Mouse (Mus musculus) heart, postnatal 0 days (tissue): ENCODE data around the gene Gja5. TPM values are rescaled to one million over a fixed set of nuclear protein-coding genes. Genes with fewer than 3 reads are reported as not detected.
A peak's percentile ranks its signal among the peaks of the same experiment; 100 is the strongest.

Source experiments
- ATAC-seq: fragments of 200-750 bp; cut with Nextera tagmentation; 2 replicates; pipeline ENCODE4 v1.8.0; 2017; ENCODE audit warnings: low read depth, moderate number of reproducible peaks, moderate library complexity; ENCODE audit not compliant: insufficient read depth
- DNase-seq: peaks from one replicate; pipeline ENCODE4 v3.0.0-alpha.2; 2016; ENCODE audit warnings: low spot score
- H3K27ac ChIP-seq: fragments of 300-500 bp; sonication (generic); 2 replicates; pipeline ENCODE4 v1.5.1; 2014; ENCODE audit warnings: low read depth, mild to moderate bottlenecking
- H3K27me3 ChIP-seq: fragments of 300-500 bp; sonication (generic); 2 replicates; pipeline ENCODE4 v1.6.1; 2014; ENCODE audit warnings: low read length, mixed read lengths; ENCODE audit not compliant: control insufficient read depth, insufficient read depth
- H3K36me3 ChIP-seq: fragments of 300-500 bp; sonication (generic); replicated peaks from 2 replicates; pipeline ENCODE4 v1.6.1; 2014; ENCODE audit warnings: low read length, mixed read lengths; ENCODE audit not compliant: control insufficient read depth, insufficient read depth
- H3K4me1 ChIP-seq: fragments of 300-500 bp; sonication (generic); 2 replicates; pipeline ENCODE4 v1.6.1; 2014; ENCODE audit warnings: antibody characterized with exemption; ENCODE audit not compliant: control insufficient read depth, insufficient read depth
- H3K4me2 ChIP-seq: fragments of 300-500 bp; sonication (generic); 2 replicates; pipeline ENCODE4 v1.6.1; 2014; ENCODE audit warnings: low read depth, mild to moderate bottlenecking, low read length, moderate library complexity
- H3K4me3 ChIP-seq: fragments of 300-500 bp; sonication (generic); 2 replicates; pipeline ENCODE4 v1.5.1; 2014; ENCODE audit warnings: low read depth, low read length
- H3K9ac ChIP-seq: fragments of 300-500 bp; sonication (generic); replicated peaks from 2 replicates; pipeline ENCODE4 v1.6.1; 2014; ENCODE audit warnings: low read depth, low read length, mixed read lengths
- H3K9me3 ChIP-seq: fragments of 300-500 bp; sonication (generic); replicated peaks from 2 replicates; pipeline ENCODE4 v1.6.1; 2016; ENCODE audit warnings: low read length; ENCODE audit not compliant: control insufficient read depth
- CTCF ChIP-seq: IDR thresholded peaks from 2 replicates; pipeline ENCODE4 v1.5.1; 2016; ENCODE audit warnings: antibody characterized with exemption, control low read depth, low read depth
- EP300 ChIP-seq: IDR thresholded peaks from 2 replicates; pipeline ENCODE4 v1.6.1; 2016; ENCODE audit warnings: antibody characterized with exemption, low read depth
- WGBS: fragments of 180-500 bp; shearing (Covaris S2); extraction: QIAGEN DNeasy Blood & Tissue Kit; methylation state at CpG from one replicate; pipeline ENCODE4 v1.1.7; 2014; 5-methylcytosine and 5-hydroxymethylcytosine counted together
- polyA plus RNA-seq: library from polyadenylated mRNA; unstranded; fragments of >200 nt; fragmentation: Nextera tagmentation; extraction: Ambion mirVana; gene quantifications from 2 replicates; pipeline ENCODE4 v1.2.1, GENCODE M21; 2015
- total RNA-seq: library from RNA; depleted of rRNA; stranded (reverse); fragments of >200 nt; gene quantifications from 2 replicates; pipeline ENCODE4 v1.2.3, GENCODE M21; 2014; ENCODE audit warnings: low replicate concordance

Gja5 gene
- total and polyA plus RNA-seq, 2 experiments from 2014 or later: 67.5 to 67.6 TPM

DNA sequence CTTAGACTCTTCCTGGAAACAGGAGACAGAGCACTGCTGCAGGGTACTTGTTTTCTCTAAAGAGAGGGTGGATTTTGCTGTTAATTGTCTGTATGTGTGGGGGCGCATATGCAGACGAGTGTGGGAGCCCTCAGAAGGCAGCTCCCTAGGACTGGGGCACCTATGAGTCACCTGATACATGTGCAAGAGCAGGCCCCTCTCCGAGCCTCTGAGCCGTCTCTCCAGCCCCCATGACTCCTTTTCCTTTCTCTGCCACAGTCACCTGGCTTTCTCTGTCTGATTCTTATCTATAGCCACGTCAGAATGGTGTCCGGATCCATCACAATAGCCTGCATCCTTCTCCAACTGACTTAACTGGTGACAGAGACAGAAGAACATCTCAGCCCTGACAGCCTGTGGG is 22.9 kb upstream of the Gja5 start:
- H3K4me1 ChIP-seq: no peaks in the 10 kb centered on the region
- peaks cover 47% of the 10 kb centered on the region for H3K36me3 ChIP-seq
- no peaks in the 10 kb centered on the region for H3K27me3 ChIP-seq
- no peak for DNase-seq
- ATAC-seq: no peak
- H3K4me2 ChIP-seq: no peak overlapping the region
- 83% methylated on average over 6 of the region's 6 CpGs for WGBS
- no peak overlapping the region for H3K9ac ChIP-seq
- TF ChIP-seq CTCF (no peak), EP300 (no peak)
- no peaks in the 10 kb centered on the region for H3K9me3 ChIP-seq
- H3K4me3 ChIP-seq: no peak overlapping the region
- H3K27ac ChIP-seq: no peak overlapping the region

GRCm38 (mm10) chr3:96882061-96882849 is 22.2 kb upstream of the Gja5 start:
- DNase-seq: no peak
- no peak overlapping the region for H3K9ac ChIP-seq
- WGBS: 92% methylated on average over 14 of the region's 14 CpGs

GRCm38 (mm10) chr3:96883690-96884089 is 20.8 kb upstream of the Gja5 start:
- TF ChIP-seq EP300 (no peak), CTCF (no peak)
- no peaks in the 10 kb centered on the region for H3K27me3 ChIP-seq
- no peak for ATAC-seq

More at GRCm38 (mm10) chr3:96882061-96882849, 22.2 kb upstream of the Gja5 start:
- TF ChIP-seq EP300: no peak
- no peak for TF ChIP-seq CTCF
- Histone ChIP-seq H3K4me1 (no peaks in the 10 kb centered on the region), H3K4me3 (no peak overlapping the region), H3K4me2 (no peak overlapping the region), H3K27me3 (no peaks in the 10 kb centered on the region), H3K9me3 (no peaks in the 10 kb centered on the region), H3K27ac (no peak overlapping the region), H3K36me3 (peaks cover 49% of the 10 kb centered on the region)
- no peak for ATAC-seq

GRCm38 (mm10) chr3:96902336-96902999 is 2.0 kb upstream of the Gja5 start:
- Histone ChIP-seq H3K9ac (no peak overlapping the region), H3K9me3 (no peaks in the 10 kb centered on the region), H3K4me2 (no peak overlapping the region), H3K4me3 (no peak overlapping the region), H3K27me3 (no peaks in the 10 kb centered on the region), H3K27ac (no peak overlapping the region), H3K36me3 (peaks cover 7% of the 10 kb centered on the region; the same call in 1 of the 2 replicates), H3K4me1 (peaks cover 11% of the 10 kb centered on the region; the same call in 1 of the 2 replicates)
- ATAC-seq (no peak), DNase-seq (no peak)
- WGBS: 80% methylated on average over 4 of the region's 4 CpGs
- TF ChIP-seq EP300 (no peak), CTCF (no peak)

More at GRCm38 (mm10) chr3:96883690-96884089, 20.8 kb upstream of the Gja5 start:
- no peak overlapping the region for H3K4me2 ChIP-seq
- H3K4me3 ChIP-seq: no peak overlapping the region
- DNase-seq: no peak
- no peaks in the 10 kb centered on the region for H3K9me3 ChIP-seq
- no peak overlapping the region for H3K9ac ChIP-seq
- WGBS: 88% methylated on average over 7 of the region's 7 CpGs
- H3K27ac ChIP-seq: no peak overlapping the region
- no peaks in the 10 kb centered on the region for H3K4me1 ChIP-seq
- peaks cover 55% of the 10 kb centered on the region for H3K36me3 ChIP-seq

GRCm38 (mm10) chr3:96904851-96905541 is 503 bp downstream of the Gja5 start, which contains the start of gene Gpr89:
Gpr89 (minus strand) TSS chr3:96905346.
- ATAC-seq (peak; percentile 96), DNase-seq (peak; percentile 88)
- TF ChIP-seq CTCF (no peak), EP300 (no peak)
- peak within 1 kb of the TSS; percentile 79 for H3K4me3 ChIP-seq
- no peaks in the 10 kb centered on the region for H3K9me3 ChIP-seq
- no peaks in the 10 kb centered on the region for H3K36me3 ChIP-seq
- peak within 1 kb of the TSS; percentile 81 for H3K9ac ChIP-seq
- under 1% methylated on average over 40 of the region's 40 CpGs for WGBS
- H3K27ac ChIP-seq: no peak within 1 kb of the TSS
- peak within 1 kb of the TSS; percentile 92 for H3K4me2 ChIP-seq
- H3K27me3 ChIP-seq: 0 out of 2 replicates have a peak, but pooled peaks cover 5% of the 10 kb centered on the region
- H3K4me1 ChIP-seq: peaks cover 11% of the 10 kb centered on the region; the same call in 1 of the 2 replicates
